Mouse (Mus musculus) heart, adult 8-10 months (tissue): Measurements from ENCODE around the gene Zfp523. TPM values are rescaled to one million over a fixed set of nuclear protein-coding genes. Genes with fewer than 3 reads are reported as not detected.

Experiments used
- DNase-seq: peaks from one replicate; pipeline ENCODE4 v3.0.0; 2022; ENCODE audit warnings: low spot score
- total RNA-seq, 4 experiments: library from RNA; stranded (reverse); gene quantifications; 2 replicates each; pipeline ENCODE4 v1.2.4; 2022

Gene Zfp523
- total RNA-seq, 4 experiments from 2014 or later = 12.2 to 18.5 (median 14.2) TPM

DNA sequence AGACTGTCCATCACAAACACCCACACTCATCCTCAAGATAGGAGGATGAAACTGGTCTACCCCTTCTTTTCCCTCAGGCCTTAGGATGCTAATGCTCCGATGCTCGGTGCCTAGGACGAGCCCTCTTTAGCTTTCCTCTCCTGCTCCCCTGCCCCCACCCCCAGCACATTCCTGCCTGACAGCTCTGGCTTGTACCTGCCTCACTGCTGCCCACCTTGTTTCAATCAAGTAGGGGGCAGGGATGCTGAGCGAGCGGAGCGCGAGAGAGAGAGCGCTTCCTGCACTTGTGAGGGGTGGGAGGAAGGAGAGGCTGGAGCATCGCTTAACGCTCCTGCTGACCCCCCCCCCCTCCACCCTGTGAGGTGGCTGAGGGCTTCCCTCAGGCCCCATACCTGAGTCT, 16.6 kb upstream of the Zfp523 start:
- DNase-seq = no peak

DNA sequence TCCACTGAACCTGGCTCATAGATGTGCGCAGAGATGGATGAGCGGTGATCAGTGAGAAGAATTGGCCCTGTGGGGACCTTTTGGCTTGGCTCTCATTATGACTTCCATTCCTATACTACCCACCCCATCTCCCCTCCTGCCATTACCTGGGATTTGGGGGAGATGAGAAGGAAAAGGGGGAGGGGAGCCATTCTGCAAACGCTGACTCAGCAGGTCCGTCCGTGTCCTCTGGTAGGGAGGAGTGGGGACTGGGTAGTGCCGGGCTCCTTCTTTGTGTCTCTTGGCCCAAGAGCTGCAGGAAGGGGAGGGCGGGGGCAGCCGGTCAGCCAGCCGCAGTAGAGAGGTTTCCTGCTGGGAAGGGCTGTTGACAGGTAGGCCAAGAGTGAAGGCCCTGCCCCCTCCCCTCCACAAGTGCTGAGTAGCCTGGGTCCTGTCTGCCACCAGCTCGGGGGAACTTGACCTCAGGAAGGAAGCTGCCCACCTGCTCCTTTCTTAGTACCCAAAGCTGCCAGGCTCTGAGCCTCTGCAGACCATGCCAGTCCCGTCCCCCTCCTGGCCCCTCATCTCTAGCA, 15.5 kb upstream of the Zfp523 start:
- no peak for DNase-seq

- peak; percentile 70 for DNase-seq
Observed at GRCm38 (mm10) chr17:28163666-28164065, 13.3 kb upstream of the Zfp523 start.

DNA sequence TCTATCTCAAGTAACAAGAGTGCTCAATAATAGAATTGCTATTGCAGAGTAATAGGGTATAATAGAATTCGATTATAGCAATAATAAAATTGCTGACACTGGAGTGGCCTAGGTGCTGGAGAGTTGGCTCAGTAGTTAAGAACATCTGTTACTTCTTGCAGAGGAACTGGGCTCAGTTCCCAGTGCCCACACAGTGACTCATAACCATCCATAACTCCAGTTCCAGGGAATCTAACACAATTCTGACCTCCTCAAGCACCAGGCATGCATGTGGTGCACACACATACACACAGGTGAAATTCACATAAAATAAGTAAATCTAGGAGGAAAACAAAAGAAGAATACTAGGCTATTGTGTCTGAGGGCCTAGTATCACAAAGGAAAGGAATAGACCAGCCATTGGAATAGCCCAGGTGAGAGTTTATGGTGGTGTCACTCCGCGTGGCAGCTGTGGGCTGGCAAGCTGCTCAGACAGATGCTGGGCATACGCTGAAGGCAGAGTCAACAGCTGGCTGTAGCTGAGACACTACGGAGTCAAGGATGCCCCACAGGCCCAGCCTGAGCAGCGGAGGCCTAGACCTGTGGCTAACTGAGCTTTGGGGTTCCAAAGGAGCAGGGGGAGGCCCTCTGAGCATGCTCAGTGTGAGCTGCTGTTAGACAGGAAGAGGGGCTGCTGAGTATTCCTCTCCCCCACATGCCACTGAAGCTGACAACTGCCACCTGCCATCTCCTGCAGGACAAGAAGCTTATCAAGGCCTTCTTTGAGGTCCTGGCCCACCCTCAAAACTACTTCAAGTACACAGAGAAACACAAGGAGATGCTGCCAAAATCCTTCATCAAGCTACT, 6.2 kb upstream of the Zfp523 start:
- DNase-seq = no peak

GRCm38 (mm10) chr17:28172690-28173089, 4.2 kb upstream of the Zfp523 start:
- DNase-seq = no peak

DNA sequence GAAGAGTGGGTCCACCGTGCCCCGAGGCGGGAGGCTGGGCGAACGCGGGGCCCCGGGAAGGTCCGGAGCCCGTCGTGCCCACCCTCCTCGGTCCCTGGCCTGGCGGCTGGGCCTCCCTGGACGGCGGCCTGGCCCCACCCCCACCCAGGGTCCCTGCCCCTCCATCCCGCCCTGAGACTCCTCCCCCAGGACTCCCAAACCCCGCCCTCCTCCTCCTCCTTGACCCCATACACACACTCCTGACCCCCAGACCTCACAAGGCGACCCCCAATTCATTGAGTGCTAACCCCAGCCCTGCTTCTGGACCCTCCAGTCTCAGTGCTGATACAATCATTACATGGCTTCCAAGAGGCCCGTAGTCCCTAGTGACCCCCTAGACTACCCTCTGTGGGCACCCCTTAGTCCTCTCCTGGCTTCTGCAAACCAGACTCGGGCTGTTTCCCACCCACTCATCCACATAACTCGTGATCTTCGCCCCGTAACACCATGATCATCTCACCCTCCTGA, 664 bp downstream of the Zfp523 start:
- DNase-seq = no peak

DNA sequence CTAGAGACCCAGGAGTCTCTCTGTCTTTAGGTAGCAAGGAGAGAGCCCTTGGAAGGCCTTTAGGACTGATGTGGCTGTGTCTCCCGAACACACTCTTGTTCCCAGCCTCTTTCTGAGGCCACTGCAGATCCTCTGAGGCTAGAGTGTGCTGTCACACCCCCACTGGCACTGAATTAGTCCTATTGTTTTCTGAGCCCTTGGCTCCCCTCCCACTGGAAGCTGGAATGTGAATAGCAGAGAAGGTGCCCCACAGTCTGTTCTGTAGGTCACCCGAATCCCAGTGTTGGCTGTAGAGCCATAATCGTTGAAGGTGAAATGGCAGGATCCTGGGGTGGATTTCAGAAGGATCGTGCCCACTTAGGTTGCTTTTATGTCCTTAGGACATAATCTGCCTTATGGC, 3.4 kb downstream of the Zfp523 start:
- DNase-seq = peak; percentile 51

GRCm38 (mm10) chr17:28180783-28181544, 4.0 kb downstream of the Zfp523 start:
- DNase-seq = peak; percentile 35

DNA sequence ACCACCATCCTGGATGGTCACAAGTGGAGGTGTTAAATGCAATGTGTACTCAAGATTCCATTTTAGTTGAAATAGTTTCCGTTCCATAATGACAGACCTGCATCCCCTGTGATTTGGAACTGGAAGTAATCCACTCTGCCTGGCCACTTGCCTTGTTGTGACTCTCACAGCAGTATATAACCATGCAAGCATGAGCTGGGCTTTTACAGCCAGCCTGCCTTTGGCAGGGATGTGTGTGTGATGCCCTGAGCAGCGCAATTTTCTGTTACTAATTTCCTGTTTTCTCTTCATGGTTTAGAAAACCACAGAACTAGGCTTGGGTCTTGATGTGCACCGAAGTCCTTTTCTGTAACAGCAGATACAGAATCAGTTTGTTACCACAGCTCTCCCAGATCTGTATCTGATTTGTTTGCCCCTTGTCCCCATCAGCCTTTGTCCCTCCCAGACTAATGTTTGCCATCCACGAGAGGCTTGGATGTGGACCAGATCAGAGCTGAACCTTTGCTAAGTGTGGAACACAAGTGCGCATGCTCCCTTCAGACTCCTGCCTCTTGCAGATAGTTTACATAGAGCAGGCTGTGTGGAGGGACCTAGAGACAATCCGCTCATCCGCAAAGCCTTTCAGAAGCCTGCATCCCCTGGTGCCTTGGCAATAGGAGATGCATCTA, 8.2 kb downstream of the Zfp523 start:
- DNase-seq = no peak

DNA sequence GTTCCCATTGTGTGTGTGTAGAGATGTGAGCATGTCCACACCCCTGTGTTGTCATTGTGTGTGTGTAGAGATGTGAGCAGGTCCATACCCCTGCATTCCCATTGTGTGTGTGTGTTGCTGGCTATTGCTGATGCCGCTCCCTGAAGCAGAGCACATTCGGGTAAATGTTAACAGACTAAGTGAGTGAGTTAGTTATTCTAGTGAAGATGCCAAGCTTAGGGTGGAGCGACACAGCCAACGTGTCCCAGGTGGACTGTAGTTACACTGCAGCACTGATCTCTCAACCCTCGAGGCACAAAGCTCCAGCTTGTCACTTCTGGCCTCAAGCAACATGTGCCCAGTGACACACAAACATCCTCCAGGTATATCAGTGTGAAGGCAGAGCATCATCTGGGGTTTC, 11.4 kb downstream of the Zfp523 start:
- DNase-seq = no peak

DNA sequence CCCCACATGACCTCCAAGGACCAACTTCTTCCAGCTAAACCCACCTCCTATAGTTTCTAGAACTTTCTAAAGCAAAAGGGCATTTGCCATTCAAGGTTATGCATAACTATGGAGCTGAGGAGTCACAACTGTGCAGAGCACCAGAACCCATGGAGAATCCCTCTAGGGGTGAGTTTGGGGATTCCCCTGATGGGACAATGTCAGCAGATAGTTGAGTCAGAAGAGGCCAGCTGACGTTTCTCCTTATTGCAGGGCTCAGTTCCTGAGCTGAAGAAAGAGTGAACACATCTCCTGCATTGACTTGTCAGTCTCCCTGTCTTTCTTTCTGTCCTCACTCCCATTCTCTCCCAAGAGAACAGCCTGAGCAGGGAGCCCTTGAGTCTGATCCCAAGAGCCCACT, 15.8 kb downstream of the Zfp523 start:
- no peak for DNase-seq

- DNase-seq = no peak
Observed at GRCm38 (mm10) chr17:28193559-28193958, 16.6 kb downstream of the Zfp523 start.

DNA sequence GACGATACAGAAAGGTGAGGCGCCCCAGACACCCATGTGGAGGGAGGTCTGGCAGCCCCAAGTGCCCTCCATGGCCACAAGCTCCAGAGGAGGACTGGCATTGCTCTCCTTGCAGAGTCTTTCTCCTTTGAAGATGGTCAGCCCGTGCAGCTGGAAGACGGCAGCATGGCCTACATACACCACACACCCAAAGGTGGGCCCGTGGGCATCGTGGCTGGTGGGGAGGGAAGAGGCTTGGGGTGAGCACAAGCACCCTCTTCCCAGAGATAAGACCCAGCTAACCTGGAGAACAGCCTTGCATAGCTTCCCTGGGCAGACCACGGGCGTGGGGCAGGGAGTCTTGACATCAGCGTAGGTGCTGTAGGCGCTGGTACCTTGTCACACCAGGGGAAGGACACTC, 18.1 kb downstream of the Zfp523 start:
- no peak for DNase-seq

- no peak for DNase-seq
Observed at GRCm38 (mm10) chr17:28197646-28198045, 20.7 kb downstream of the Zfp523 start.

GRCm38 (mm10) chr17:28201982-28202381, 25.1 kb downstream of the Zfp523 start:
- no peak for DNase-seq

GRCm38 (mm10) chr17:28204052-28204720, 27.3 kb downstream of the Zfp523 start:
- DNase-seq = no peak

- DNase-seq = no peak
Observed at GRCm38 (mm10) chr17:28205443-28205842, 28.5 kb downstream of the Zfp523 start.

GRCm38 (mm10) chr17:28207092-28207491, 30.2 kb downstream of the Zfp523 start:
- DNase-seq = no peak

GRCm38 (mm10) chr17:28207591-28208313, 30.8 kb downstream of the Zfp523 start, which contains the start of gene Def6:
Def6 (plus strand) TSS chr17:28207778.
- peak; percentile 77 for DNase-seq

- DNase-seq = no peak
Observed at GRCm38 (mm10) chr17:28208314-28208612, 31.3 kb downstream of the Zfp523 start.
